Mouse (Mus musculus) heart, postnatal 0 days (tissue): ENCODE measurements at regions not wholly inside any gene's neighbourhood (a gene's known extent, or its start where the extent isn't known, plus 50 kb on each side); places are given as distances from the start of the nearest gene placed in this dataset.

Source experiments
- CTCF ChIP-seq: IDR thresholded peaks from 2 replicates; pipeline ENCODE4 v1.5.1; 2016; ENCODE audit warnings: antibody characterized with exemption, control low read depth, low read depth
- EP300 ChIP-seq: IDR thresholded peaks from 2 replicates; pipeline ENCODE4 v1.6.1; 2016; ENCODE audit warnings: antibody characterized with exemption, low read depth

DNA sequence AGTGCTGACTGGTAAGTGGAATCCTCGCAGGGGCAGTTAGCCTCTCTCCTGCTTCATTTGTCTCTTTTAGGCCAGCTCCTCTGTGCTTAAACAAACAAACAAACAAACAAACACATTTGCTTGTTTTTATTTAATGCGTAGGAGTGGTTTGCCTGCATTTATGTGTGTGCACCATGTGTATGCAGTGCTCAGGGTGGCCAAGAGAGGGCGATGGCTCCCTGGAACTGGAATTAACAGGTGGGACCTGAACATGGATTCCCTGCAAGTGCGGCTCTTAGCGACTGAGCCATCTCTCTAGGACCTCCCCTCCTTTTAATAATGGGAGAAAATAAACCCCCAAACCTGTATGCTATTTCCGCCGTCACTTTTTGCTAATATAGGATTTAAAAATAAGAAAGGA is 91.8 kb upstream of the Ubl3 start:
- TF ChIP-seq EP300 (no peak), CTCF (no peak)
